Mouse (Mus musculus) CH12.LX (cell line): ENCODE results near the gene Olfr1513. TPM values are rescaled to one million over a fixed set of nuclear protein-coding genes. Genes with fewer than 3 reads are reported as not detected.
"Not testable (repeated sequence)": the region's sequence is repeated elsewhere in the genome, so short reads cannot be mapped to it uniquely, and the experiment has no call there.

ENCODE experiments used
- DNase-seq: peaks from one replicate; pipeline ENCODE4 v3.0.0-alpha.2; 2013; ENCODE audit errors: extremely low read depth
- H3K27ac ChIP-seq: 2 replicates; pipeline ENCODE4 v1.5.1; 2012; ENCODE audit warnings: low read depth, mild to moderate bottlenecking, control low read depth, moderate library complexity; ENCODE audit not compliant: insufficient read depth
- H3K27me3 ChIP-seq: replicated peaks from 2 replicates; pipeline ENCODE3; 2012; ENCODE audit warnings: inconsistent platforms
- H3K36me3 ChIP-seq, 2 experiments: replicated peaks in 1 of 2; 2 replicates each; pipeline versions ENCODE3 to v1.6.1; 2012; ENCODE audit warnings: inconsistent platforms in 1 of 2, low read length in 1 of 2, mild to moderate bottlenecking in 1 of 2, mixed read lengths in 1 of 2, moderate library complexity in 1 of 2; ENCODE audit not compliant: control insufficient read depth in 1 of 2, insufficient read depth in 1 of 2
- H3K4me1 ChIP-seq, 2 experiments: 2 replicates each; pipeline ENCODE4 v1.6.1; 2012; ENCODE audit warnings: inconsistent platforms in 1 of 2, moderate library complexity in 1 of 2; ENCODE audit not compliant: insufficient read depth in 2 of 2, control insufficient read depth in 1 of 2
- H3K4me2 ChIP-seq: 2 replicates; pipeline ENCODE4 v1.6.1; 2012; ENCODE audit warnings: low read depth, mild to moderate bottlenecking, control low read depth; ENCODE audit not compliant: poor library complexity, insufficient read depth, severe bottlenecking
- H3K4me3 ChIP-seq, 3 experiments: fragments of 150-350 bp in 1 of 3; sonication (generic) in 1 of 3; replicated peaks in 1 of 3; 2 replicates each; pipeline versions ENCODE3 to v1.5.1; 2011 to 2012; ENCODE audit warnings: low read depth in 2 of 3, low read length in 2 of 3, mild to moderate bottlenecking in 2 of 3, moderate library complexity in 2 of 3, control low read depth in 1 of 3, improper control_type of control experiment in 1 of 3, inconsistent platforms in 1 of 3, mixed read lengths in 1 of 3; ENCODE audit not compliant: poor library complexity in 1 of 3
- H3K79me2 ChIP-seq: replicated peaks from 2 replicates; pipeline ENCODE4 v1.6.1; 2012; ENCODE audit warnings: mild to moderate bottlenecking, moderate library complexity; ENCODE audit not compliant: control insufficient read depth, poor library complexity, insufficient read depth, severe bottlenecking; ENCODE audit errors: extremely low read depth
- H3K9ac ChIP-seq: 2 replicates; pipeline ENCODE4 v1.6.1; 2012; ENCODE audit warnings: low read depth, mild to moderate bottlenecking, control low read depth, moderate library complexity; ENCODE audit not compliant: insufficient read depth
- H3K9me3 ChIP-seq: replicated peaks from 2 replicates; pipeline ENCODE3; 2012; ENCODE audit warnings: low read length, inconsistent platforms, mixed read lengths
- BHLHE40 ChIP-seq: IDR thresholded peaks from 2 replicates; pipeline ENCODE4 v1.6.1; 2011; ENCODE audit warnings: mild to moderate bottlenecking, low read depth, low read length, improper control_type of control experiment
- CHD1 ChIP-seq: IDR thresholded peaks from 2 replicates; pipeline ENCODE4 v1.6.1; 2012; ENCODE audit warnings: low read depth, low read length, improper control_type of control experiment, inconsistent platforms
- CTCF ChIP-seq, 2 experiments: IDR thresholded peaks in 1 of 2; conservative IDR thresholded peaks in 1 of 2; 2 replicates each; pipeline ENCODE4 v1.5.1; 2011 to 2012; ENCODE audit warnings: low read depth in 2 of 2, low read length in 2 of 2, improper control_type of control experiment in 1 of 2, inconsistent platforms in 1 of 2, mild to moderate bottlenecking in 1 of 2, moderate library complexity in 1 of 2
- ELF1 ChIP-seq: IDR thresholded peaks from 2 replicates; pipeline ENCODE4 v1.6.1; 2014; ENCODE audit warnings: low read depth, mild to moderate bottlenecking, inconsistent platforms, low read length, improper control_type of control experiment
- ETS1 ChIP-seq: conservative IDR thresholded peaks from 2 replicates; pipeline ENCODE4 v1.6.1; 2012; ENCODE audit warnings: low read depth, mild to moderate bottlenecking, inconsistent platforms, low read length, improper control_type of control experiment, moderate library complexity
- HCFC1 ChIP-seq: IDR thresholded peaks from 2 replicates; pipeline ENCODE4 v1.6.1; 2012; ENCODE audit warnings: low read depth, mild to moderate bottlenecking, inconsistent platforms, low read length, improper control_type of control experiment
- KAT2A ChIP-seq: IDR thresholded peaks from 2 replicates; pipeline ENCODE4 v1.6.1; 2012; ENCODE audit warnings: low read length, improper control_type of control experiment, inconsistent platforms; ENCODE audit not compliant: insufficient replicate concordance
- MAFK ChIP-seq: IDR thresholded peaks from 2 replicates; pipeline ENCODE4 v1.6.1; 2011; ENCODE audit warnings: low read length, improper control_type of control experiment; ENCODE audit not compliant: insufficient replicate concordance
- MAX ChIP-seq: IDR thresholded peaks from 2 replicates; pipeline ENCODE4 v1.6.1; 2011; ENCODE audit warnings: low read length, improper control_type of control experiment
- MAZ ChIP-seq: IDR thresholded peaks from 2 replicates; pipeline ENCODE4 v1.6.1; 2012; ENCODE audit warnings: low read depth, mild to moderate bottlenecking, inconsistent platforms, low read length, improper control_type of control experiment, moderate library complexity
- MXI1 ChIP-seq: IDR thresholded peaks from 2 replicates; pipeline ENCODE4 v1.6.1; 2011; ENCODE audit warnings: mild to moderate bottlenecking, low read depth, low read length, improper control_type of control experiment
- NELFE ChIP-seq: IDR thresholded peaks from 2 replicates; pipeline ENCODE4 v1.6.1; 2011; ENCODE audit warnings: low read depth, low read length, improper control_type of control experiment
- NRF1 ChIP-seq: IDR thresholded peaks from 2 replicates; pipeline ENCODE4 v1.6.1; 2014; ENCODE audit warnings: low read depth, mild to moderate bottlenecking, inconsistent platforms, low read length, improper control_type of control experiment, moderate library complexity
- RAD21 ChIP-seq: IDR thresholded peaks from 2 replicates; pipeline ENCODE4 v1.6.1; 2011; ENCODE audit warnings: low read depth, mild to moderate bottlenecking, low read length, improper control_type of control experiment, moderate library complexity
- SMC3 ChIP-seq: IDR thresholded peaks from 2 replicates; pipeline ENCODE4 v1.6.1; 2011; ENCODE audit warnings: low read depth, low read length, improper control_type of control experiment
- TBP ChIP-seq: conservative IDR thresholded peaks from 2 replicates; pipeline ENCODE4 v1.6.1; 2011; ENCODE audit warnings: low read depth, low read length, improper control_type of control experiment
- USF2 ChIP-seq: conservative IDR thresholded peaks from 2 replicates; pipeline ENCODE4 v1.6.1; 2011; ENCODE audit warnings: low read depth, low read length, improper control_type of control experiment
- ZNF384 ChIP-seq: IDR thresholded peaks from 2 replicates; pipeline ENCODE4 v1.6.1; 2012; ENCODE audit warnings: low read depth, low read length, improper control_type of control experiment, inconsistent platforms
- dilution Hi-C: fragments of 300-500 bp; cut with MboI; formaldehyde crosslinking; loops from 2 replicates; pipeline ENCODE4 v1.14.3; 2020; ENCODE audit warnings: low sequenced_read_pairs; ENCODE audit not compliant: extremely low pct_unique_long_range_greater_than_20kb, extremely low pct_ligation_motif_present
- in situ Hi-C: fragments of 300-500 bp; cut with MboI; formaldehyde crosslinking; loops from 3 replicates; pipeline ENCODE4 v1.14.3; 2019; ENCODE audit warnings: low sequenced_read_pairs, low pct_ligation_motif_present, low pct_unique_long_range_greater_than_20kb, mixed read lengths
- polyA plus RNA-seq: library from polyadenylated mRNA; unstranded; fragments of >175 nt; gene quantifications from 2 replicates; pipeline ENCODE4 v1.2.1, GENCODE M21; 2012; ENCODE audit warnings: low read depth; ENCODE audit not compliant: insufficient read length
- total RNA-seq, 2 experiments: library from RNA; depleted of rRNA; stranded (reverse); fragments of 300-350 nt in 1 of 2; fragments of >200 nt in 1 of 2; gene quantifications; 2 replicates each; pipeline ENCODE4 v1.2.3; 2012 to 2014

Olfr1513 gene
- total and polyA plus RNA-seq, 3 experiments = not detected

GRCm38 (mm10) chr14:52310906-52311305, 45.3 kb downstream of the Olfr1513 start:
- no peak overlapping the region for H3K4me3 ChIP-seq
- no peaks in the 10 kb centered on the region for H3K9me3 ChIP-seq
- no peak for TF ChIP-seq USF2
- TF ChIP-seq NELFE = no peak
- no peak for TF ChIP-seq SMC3
- no peak for TF ChIP-seq KAT2A
- TF ChIP-seq HCFC1 = no peak
- no peak for TF ChIP-seq MXI1
- no peak for TF ChIP-seq ELF1
- no peak for TF ChIP-seq TBP
- TF ChIP-seq BHLHE40 = no peak
- no peak for TF ChIP-seq CHD1
- no peak for TF ChIP-seq CTCF (conservative IDR thresholded peaks at IDR 0.05 in 1 of 2, IDR thresholded peaks at IDR 0.05 in 1 of 2; ENCODE audit: low read depth in 2 of 2, low read length in 2 of 2)
- TF ChIP-seq MAX = no peak
- TF ChIP-seq NRF1 = no peak
- no peak for TF ChIP-seq MAZ
- TF ChIP-seq ZNF384 = no peak
- no peak for TF ChIP-seq MAFK
- TF ChIP-seq ETS1 = no peak
- TF ChIP-seq, all 38 proteins: peak for 0
- H3K36me3 ChIP-seq = peaks cover 0 to 11% of the 10 kb centered on the region in 2 experiments
- no peaks in the 10 kb centered on the region for H3K27me3 ChIP-seq
- dilution Hi-C loops (no loop called here), in situ Hi-C loops (no loop called here)
- no peak overlapping the region for H3K27ac ChIP-seq
- no peak overlapping the region for H3K4me2 ChIP-seq
- H3K79me2 ChIP-seq = peaks cover under 1% of the 10 kb centered on the region; the same call in 1 of the 2 replicates
- H3K4me1 ChIP-seq = peaks cover 2 to 10% of the 10 kb centered on the region in 2 experiments; a peak in 3 of 4 replicates
- H3K9ac ChIP-seq = no peak overlapping the region
- no peak for DNase-seq

- DNase-seq, dilution Hi-C loops: not testable (repeated sequence)
- TF ChIP-seq CTCF (conservative IDR thresholded peaks at IDR 0.05 in 1 of 2, IDR thresholded peaks at IDR 0.05 in 1 of 2; ENCODE audit: low read depth in 2 of 2, low read length in 2 of 2) (peak; percentile 7 to 34; a peak in 2 of 4 replicates), RAD21 (peak; percentile 9), SMC3 (peak; percentile 14)
Observed at GRCm38 (mm10) chr14:52310343-52310742, 45.9 kb downstream of the Olfr1513 start.

More at GRCm38 (mm10) chr14:52310343-52310742, 45.9 kb downstream of the Olfr1513 start:
- H3K4me3 ChIP-seq, H3K4me2 ChIP-seq, H3K27me3 ChIP-seq, H3K9me3 ChIP-seq, H3K9ac ChIP-seq, H3K4me1 ChIP-seq, in situ Hi-C loops, H3K27ac ChIP-seq, H3K79me2 ChIP-seq: not testable (repeated sequence)
- H3K36me3 ChIP-seq = peaks cover 0 to 11% of the 10 kb centered on the region in 2 experiments
